Mouse (Mus musculus) heart, adult 2 months (tissue): ENCODE measurements at regions not wholly inside any gene's neighbourhood (a gene's known extent, or its start where the extent isn't known, plus 50 kb on each side); places are given as distances from the start of the nearest gene placed in this dataset.

Experiments used
- CTCF ChIP-seq: fragments of 200-600 bp; IDR thresholded peaks from 2 replicates; pipeline ENCODE4 v1.8.1; 2022; ENCODE audit warnings: antibody characterized with exemption, mild to moderate bottlenecking, moderate library complexity
- EP300 ChIP-seq: fragments of 200-500 bp; IDR thresholded peaks from 2 replicates; pipeline ENCODE4 v1.6.1; 2011; ENCODE audit warnings: low read depth, low read length, control low read depth; ENCODE audit not compliant: insufficient read depth

- TF ChIP-seq EP300 (no peak), CTCF (no peak)
Observed at GRCm38 (mm10) chr17:81849298-81849967, 111.3 kb upstream of the Slc8a1 start.
